Mouse (Mus musculus): ENCODE measurements around the gene Ruvbl2.

DNA sequence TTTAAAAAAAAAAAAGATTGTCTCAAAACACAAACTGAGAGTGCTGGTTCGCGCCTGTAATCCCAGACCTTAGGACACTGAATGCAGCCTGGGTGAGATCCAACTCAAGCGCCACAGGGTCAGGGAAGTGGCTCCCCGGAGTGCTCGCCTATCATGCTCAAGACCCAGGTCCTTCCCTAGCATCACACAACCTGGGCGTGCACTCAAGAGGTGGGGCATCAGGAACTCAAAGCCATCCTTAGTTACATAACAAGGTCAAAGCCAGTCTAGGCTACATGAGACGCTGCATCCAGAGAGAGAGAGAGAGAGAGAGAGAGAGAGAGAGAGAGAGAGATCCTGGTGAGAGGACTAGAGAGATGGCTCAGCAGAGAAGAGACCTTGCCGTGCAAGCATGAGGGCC, 11.3 kb downstream of the Ruvbl2 start:
- TF ChIP-seq GATA1 (IDR thresholded peaks at IDR 0.05; ENCODE audit: borderline replicate concordance, low read length), result no peak
- no peak for TF ChIP-seq FLI1 (IDR thresholded peaks at IDR 0.05; ENCODE audit: low read length)

Data from megakaryocyte, embryonic 14.5 days (primary cell).